Mouse (Mus musculus): Measurements from ENCODE around the gene March1.

DNA sequence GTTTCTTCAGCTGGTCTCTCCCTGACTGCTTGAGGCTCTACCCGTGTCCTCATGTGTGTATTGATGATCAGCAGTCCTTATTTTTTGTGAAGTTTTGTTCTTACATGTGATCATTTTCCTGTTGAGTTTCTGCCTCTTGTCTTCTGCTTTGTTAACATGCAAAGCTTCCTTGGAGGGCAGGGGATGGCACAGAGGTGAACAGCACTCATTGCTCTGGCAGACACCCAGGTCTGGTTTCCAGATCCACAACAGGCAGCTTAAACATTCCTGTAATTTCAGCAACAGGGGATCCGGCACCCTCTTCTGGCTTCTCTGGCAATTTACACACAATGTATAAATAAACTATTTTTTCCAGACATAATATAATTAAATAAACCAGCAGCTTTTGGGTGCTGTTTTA lies 652.4 kb downstream of the March1 start:
- no peak for TF ChIP-seq CTCF (IDR thresholded peaks at IDR 0.05; ENCODE audit: low read depth, low read length)
- TF ChIP-seq POLR2A (IDR thresholded peaks at IDR 0.05; ENCODE audit: extremely low read depth, insufficient read depth, low read length), result no peak

Data from liver, adult 2 months (tissue).